In genomic region chr10:45800070-45800851, GRCm38 (mm10) we compare ENCODE assay signal across 9 mouse cellular contexts.
A peak's percentile ranks its signal among the peaks of the same experiment; 100 is the strongest.
DNase-seq lines count a peak whose midpoint lies in the region; ATAC-seq and TF ChIP-seq lines count a peak whose summit lies in the region.
"Had no signal": no experiment of that assay in that cellular context is flagged by ENCODE, and none has a peak within 500 bp of the region (broad histone marks: within the 10 kb centered on the region; RNA-seq: fewer than 3 reads in every experiment).

No protein-coding gene starts in this region.

- H3K27ac ChIP-seq in embryonic facial prominence, embryonic 10.5 days (replicated peaks): peak overlapping the region; percentile 65
- no peak overlapping the region for H3K27ac ChIP-seq in limb, embryonic 14.5 days (replicated peaks; ENCODE audit: low read depth, low read length)
- H3K27ac ChIP-seq: neural tube, embryonic 13.5 days had no signal

- H3K4me3 ChIP-seq in embryonic facial prominence, embryonic 10.5 days: no peak overlapping the region
- H3K4me3 ChIP-seq in limb, embryonic 14.5 days (replicated peaks; ENCODE audit: low read length): no peak overlapping the region
- H3K4me3 ChIP-seq: neural tube, embryonic 13.5 days had no signal

- TF ChIP-seq POLR2A in limb, embryonic 14.5 days (IDR thresholded peaks at IDR 0.05; ENCODE audit: borderline replicate concordance, extremely low read depth, insufficient read depth, insufficient read length): no peak

- H3K36me3 ChIP-seq in embryonic facial prominence, embryonic 10.5 days (replicated peaks): no peaks in the 10 kb centered on the region
- H3K36me3 ChIP-seq in limb, embryonic 14.5 days (ENCODE audit: control insufficient read depth, insufficient read depth, low read length): no peaks in the 10 kb centered on the region
- H3K36me3 ChIP-seq: neural tube, embryonic 13.5 days had no signal

- no peaks in the 10 kb centered on the region for H3K27me3 ChIP-seq in embryonic facial prominence, embryonic 10.5 days (replicated peaks; ENCODE audit: low read depth, poor library complexity, severe bottlenecking)
- no peaks in the 10 kb centered on the region for H3K27me3 ChIP-seq in limb, embryonic 14.5 days (ENCODE audit: control insufficient read depth, insufficient read depth, low read length)
- H3K27me3 ChIP-seq: neural tube, embryonic 13.5 days had no signal

- 51% methylated on average over 12 of the region's 12 CpGs for WGBS in embryonic facial prominence, embryonic 10.5 days
- 39% methylated on average over 12 of the region's 12 CpGs for WGBS in limb, embryonic 14.5 days

- no peaks in the 10 kb centered on the region for H3K9me3 ChIP-seq in embryonic facial prominence, embryonic 10.5 days
- no peaks in the 10 kb centered on the region for H3K9me3 ChIP-seq in limb, embryonic 14.5 days (ENCODE audit: control insufficient read depth, low read length)
- H3K9me3 ChIP-seq: neural tube, embryonic 13.5 days had no signal

- peaks cover 27% of the 10 kb centered on the region for H3K4me1 ChIP-seq in embryonic facial prominence, embryonic 10.5 days
- H3K4me1 ChIP-seq in limb, embryonic 14.5 days (ENCODE audit: control insufficient read depth, insufficient read depth, low read length): 0 out of 2 replicates have a peak, but pooled peaks cover 4% of the 10 kb centered on the region
- H3K4me1 ChIP-seq: neural tube, embryonic 13.5 days had no signal

- no peak for ATAC-seq in CD4-positive, CD25-positive, alpha-beta regulatory T cell, adult 4 months
- ATAC-seq in limb, embryonic 14.5 days (ENCODE audit: low FRiP score, low read depth): no peak

- no peak overlapping the region for H3K4me2 ChIP-seq in limb, embryonic 14.5 days (replicated peaks; ENCODE audit: low read depth, low read length, severe bottlenecking)
- H3K4me2 ChIP-seq: neural tube, embryonic 13.5 days had no signal

- peak; percentile 31 for DNase-seq in CD4-positive, CD25-positive, alpha-beta regulatory T cell, adult 2 months (ENCODE audit: low read depth, low spot score)
- peak; percentile 44 for DNase-seq in right cerebral cortex, adult 18-20 months
- DNase-seq in right cerebral cortex, postnatal 36 days (ENCODE audit: low spot score in 2 of 2): no peak
- DNase-seq in embryonic facial prominence, embryonic 10.5 days (ENCODE audit: low spot score): peak; percentile 81
- DNase-seq in induced T-regulatory cell, adult 2 months (ENCODE audit: low read depth): peak; percentile 23
- peak; percentile 57 for DNase-seq in limb, embryonic 14.5 days (ENCODE audit: low spot score)
- DNase-seq in retina, postnatal 1 day: peak; percentile 59

- H3K9ac ChIP-seq in limb, embryonic 14.5 days (ENCODE audit: low read depth, low read length, severe bottlenecking): no peak overlapping the region
- H3K9ac ChIP-seq: neural tube, embryonic 13.5 days had no signal

Comparison
In these comparisons a context has a peak if more than half of its experiments do, and no peak if none do; other contexts are left out.
1. DNase-seq: peak in CD4-positive, CD25-positive, alpha-beta regulatory T cell, adult 2 months (single experiment), right cerebral cortex, adult 18-20 months (single experiment), embryonic facial prominence, embryonic 10.5 days (single experiment), induced T-regulatory cell, adult 2 months (single experiment), limb, embryonic 14.5 days (single experiment) and retina, postnatal 1 day (single experiment); none in right cerebral cortex, postnatal 36 days (0 of 2).